In genomic region chr7:125983902-125984841, GRCm38 (mm10) we compare ENCODE assay signal across 13 mouse cellular contexts.
DNase-seq lines count a peak whose midpoint lies in the region; ATAC-seq and TF ChIP-seq lines count a peak whose summit lies in the region.
"Had no signal": no experiment of that assay in that cellular context is flagged by ENCODE, and none has a peak within 500 bp of the region (broad histone marks: within the 10 kb centered on the region; RNA-seq: fewer than 3 reads in every experiment).

No protein-coding gene starts in this region.

- no peak for ATAC-seq in megakaryocyte-erythroid progenitor cell, adult 5-6 weeks (replicated peaks; ENCODE audit: low FRiP score, low TSS enrichment, poor library complexity, severe bottlenecking)
- ATAC-seq: inflammation-experienced regulatory T-cells, adult 6 months had no signal

- 0 out of 2 replicates have a peak overlapping the region, but pooled peaks have one; percentile 37 for H3K27ac ChIP-seq in left cerebral cortex, adult 2 months
- H3K27ac ChIP-seq: embryonic facial prominence, embryonic 13.5 days; gastrocnemius, adult 2 months; liver, embryonic 15.5 days had no signal

- intact Hi-C loops in left cerebral cortex, adult 2 months (cut with DNase I) = no loop called here
- intact Hi-C loops in heart, postnatal 10 days (cut with DNase I) = no loop called here

- TF ChIP-seq CTCF in left cerebral cortex, adult 2 months (IDR thresholded peaks at IDR 0.05) = no peak; the same call in 1 of the 2 replicates

- H3K4me3 ChIP-seq in left cerebral cortex, adult 2 months = no peak overlapping the region
- H3K4me3 ChIP-seq: embryonic facial prominence, embryonic 13.5 days; gastrocnemius, adult 2 months; heart, embryonic 12.5 days; liver, embryonic 15.5 days had no signal

- peak; percentile 21 to 22 for DNase-seq in cerebellum, adult 18-20 months
- DNase-seq in cerebellum, postnatal 4 days (ENCODE audit: low spot score in 2 of 2) = no peak
- peak; percentile 29 to 34 for DNase-seq in layer of hippocampus, adult 8-10 months (ENCODE audit: low spot score in 2 of 2)
- DNase-seq in layer of hippocampus, postnatal 14 days (ENCODE audit: low spot score in 2 of 2) = no peak
- peak; percentile 38 to 41 for DNase-seq in cerebellum, postnatal 14 days
- peak; percentile 35 to 47 for DNase-seq in left cerebral cortex, adult 2 months (ENCODE audit: extremely low spot score in 1 of 2, low spot score in 2 of 2)
- no peak for DNase-seq in heart, postnatal 10 days
- DNase-seq: gastrocnemius, adult 2 months had no signal

Comparison
In these comparisons a context has a peak if more than half of its experiments do, and no peak if none do; other contexts are left out.
1. DNase-seq: peak in cerebellum, adult 18-20 months (2 of 2), layer of hippocampus, adult 8-10 months (2 of 2), cerebellum, postnatal 14 days (2 of 2) and left cerebral cortex, adult 2 months (2 of 2); none in cerebellum, postnatal 4 days (0 of 2), layer of hippocampus, postnatal 14 days (0 of 2) and heart, postnatal 10 days (0 of 2).